Mouse (Mus musculus): ENCODE results near the gene Akr1b3.

The Akr1b3 gene

DNA sequence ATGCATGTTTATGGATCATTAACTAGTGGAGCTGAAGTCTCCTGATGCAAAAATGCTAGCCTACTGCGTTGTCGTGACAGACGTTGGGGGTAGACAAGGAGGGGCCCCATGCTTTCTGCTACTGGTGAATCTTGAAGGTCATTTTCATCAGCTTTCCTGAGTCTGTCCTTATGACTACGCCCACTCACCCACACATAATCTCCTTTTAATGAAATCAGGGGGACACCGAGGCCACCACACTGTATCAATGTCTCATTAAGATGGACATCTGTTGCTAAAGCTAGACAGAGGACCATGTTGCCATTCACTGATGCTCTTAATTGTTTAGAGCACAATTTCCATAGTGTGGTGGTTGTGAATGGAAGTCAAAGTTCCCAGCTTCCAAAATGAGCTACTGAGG, 58.7 kb downstream of the Akr1b3 start:
- H3K4me1 ChIP-seq (replicated peaks; ENCODE audit: low read depth, low read length), result no peaks in the 10 kb centered on the region
- H3K4me3 ChIP-seq (replicated peaks; ENCODE audit: low read length), result no peak overlapping the region
- H3K27me3 ChIP-seq (ENCODE audit: insufficient read depth, low read length), result peaks cover 32% of the 10 kb centered on the region
- no peak for TF ChIP-seq POU5F1 (IDR thresholded peaks at IDR 0.05; ENCODE audit: borderline replicate concordance, low read length)
- no peak for TF ChIP-seq CTCF (conservative IDR thresholded peaks at IDR 0.05; ENCODE audit: low read length)
- TF ChIP-seq NANOG (IDR thresholded peaks at IDR 0.05; ENCODE audit: borderline replicate concordance, low read length), result no peak
- 0 out of 2 replicates have a peak, but pooled peaks cover 4% of the 10 kb centered on the region for H3K9me3 ChIP-seq (ENCODE audit: low read length)
- H3K36me3 ChIP-seq (ENCODE audit: insufficient read depth, low read length), result no peaks in the 10 kb centered on the region

Measured in E14TG2a.4 (cell line).